Mouse (Mus musculus) lung, embryonic 14.5 days (tissue): Measurements from ENCODE around the gene Lrpap1. TPM values are rescaled to one million over a fixed set of nuclear protein-coding genes. Genes with fewer than 3 reads are reported as not detected.

Source experiments
- ATAC-seq: fragments of 200-750 bp; cut with Nextera tagmentation; 2 replicates; pipeline ENCODE4 v1.8.0; 2017; ENCODE audit warnings: mild to moderate bottlenecking, moderate TSS enrichment, moderate library complexity; ENCODE audit not compliant: insufficient read depth
- DNase-seq: peaks from one replicate; pipeline ENCODE4 v3.0.0-alpha.2; 2015
- H3K27ac ChIP-seq: fragments of 300-500 bp; sonication (generic); 2 replicates; pipeline ENCODE4 v1.5.1; 2014; ENCODE audit warnings: low read depth, mild to moderate bottlenecking, moderate library complexity
- H3K27me3 ChIP-seq: fragments of 300-500 bp; sonication (generic); 2 replicates; pipeline ENCODE4 v1.6.1; 2014; ENCODE audit warnings: low read length, control low read depth; ENCODE audit not compliant: insufficient read depth
- H3K36me3 ChIP-seq: fragments of 300-500 bp; sonication (generic); 2 replicates; pipeline ENCODE4 v1.6.1; 2014; ENCODE audit warnings: control low read depth; ENCODE audit not compliant: insufficient read depth
- H3K4me1 ChIP-seq: fragments of 300-500 bp; sonication (generic); 2 replicates; pipeline ENCODE4 v1.6.1; 2014; ENCODE audit warnings: antibody characterized with exemption, control low read depth; ENCODE audit not compliant: insufficient read depth
- H3K4me2 ChIP-seq: fragments of 300-500 bp; sonication (generic); 2 replicates; pipeline ENCODE4 v1.6.1; 2014; ENCODE audit warnings: mild to moderate bottlenecking
- H3K4me3 ChIP-seq: fragments of 300-500 bp; sonication (generic); 2 replicates; pipeline ENCODE4 v1.5.1; 2014; ENCODE audit warnings: low read depth, low read length
- H3K9ac ChIP-seq: fragments of 300-500 bp; sonication (generic); 2 replicates; pipeline ENCODE4 v1.6.1; 2014
- H3K9me3 ChIP-seq: fragments of 300-500 bp; sonication (generic); 2 replicates; pipeline ENCODE4 v1.6.1; 2016; ENCODE audit warnings: low read depth, low read length, control low read depth
- CTCF ChIP-seq: IDR thresholded peaks from 2 replicates; pipeline ENCODE4 v1.5.1; 2016; ENCODE audit warnings: antibody characterized with exemption, low read depth
- WGBS: fragments of 180-500 bp; shearing (Covaris S2); extraction: QIAGEN DNeasy Blood & Tissue Kit; methylation state at CpG from one replicate; pipeline ENCODE4 v1.1.7; 2014; 5-methylcytosine and 5-hydroxymethylcytosine counted together
- polyA plus RNA-seq: library from polyadenylated mRNA; unstranded; fragments of >200 nt; fragmentation: Nextera tagmentation; extraction: Ambion mirVana; gene quantifications from 2 replicates; pipeline ENCODE4 v1.2.1, GENCODE M21; 2014

Gene Lrpap1
- 120 and 127 TPM in 2 replicates for polyA plus RNA-seq

DNA sequence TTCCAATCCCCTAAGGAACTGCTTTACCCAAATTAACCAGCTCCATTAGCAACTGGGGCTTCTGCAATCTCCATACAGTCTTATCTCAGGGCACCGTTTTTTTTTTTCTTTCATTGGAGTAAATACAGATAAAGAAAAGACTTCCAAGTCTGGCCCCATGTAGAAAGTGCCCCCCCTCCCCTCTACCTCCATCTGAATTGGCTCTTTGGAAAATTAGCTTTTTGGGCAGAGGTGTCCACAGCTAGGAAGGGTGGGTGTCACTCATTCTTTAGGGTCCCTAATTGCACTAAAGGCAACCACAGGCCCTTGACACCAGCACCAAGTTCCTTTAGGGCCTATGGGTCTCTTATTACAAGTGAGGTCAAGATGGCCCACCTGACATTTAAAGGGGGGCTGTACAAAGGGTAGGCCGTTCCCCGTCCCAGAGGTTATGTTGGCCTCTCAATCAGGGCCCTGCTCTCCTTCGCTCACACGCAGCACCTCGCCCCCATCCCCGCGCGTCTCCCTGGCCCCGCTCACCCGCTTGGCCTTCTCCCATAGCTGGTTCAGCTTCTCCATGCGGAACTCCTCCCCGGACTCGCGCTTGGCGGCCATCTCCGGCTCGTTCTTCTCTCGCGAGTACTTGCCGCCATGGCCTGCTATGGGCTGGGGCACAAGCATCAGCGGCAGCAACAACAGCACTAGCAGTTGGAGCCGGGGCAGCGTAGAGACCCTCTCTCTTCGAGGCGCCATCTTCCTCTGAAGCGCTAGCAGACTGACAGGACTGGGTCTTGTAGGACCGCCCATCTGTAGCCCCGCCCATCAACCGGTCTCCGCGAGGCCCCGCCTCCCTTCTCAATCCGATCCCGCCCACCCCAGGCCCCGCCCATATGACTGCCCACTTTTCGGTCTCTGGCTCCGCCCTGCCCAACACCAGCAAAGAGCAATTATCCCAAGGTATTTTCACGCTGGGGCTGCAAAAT lies at the start of gene Lrpap1:
Lrpap1 (minus strand) TSS at position 807 of the 962 bp plus-strand sequence.
- H3K27me3 ChIP-seq: no peaks in the 10 kb centered on the region
- H3K36me3 ChIP-seq: peaks cover 23% of the 10 kb centered on the region
- ATAC-seq: peak; percentile 94
- H3K4me3 ChIP-seq: peak within 1 kb of the TSS; percentile 78
- peak; percentile 95 for DNase-seq
- TF ChIP-seq CTCF: no peak
- peak within 1 kb of the TSS; percentile 75 for H3K4me2 ChIP-seq
- peaks cover 7% of the 10 kb centered on the region; the same call in 1 of the 2 replicates for H3K4me1 ChIP-seq
- WGBS: under 1% methylated on average over 39 of the region's 39 CpGs
- no peaks in the 10 kb centered on the region for H3K9me3 ChIP-seq
- H3K27ac ChIP-seq: peak within 1 kb of the TSS; percentile 78
- H3K9ac ChIP-seq: peak within 1 kb of the TSS; percentile 70

DNA sequence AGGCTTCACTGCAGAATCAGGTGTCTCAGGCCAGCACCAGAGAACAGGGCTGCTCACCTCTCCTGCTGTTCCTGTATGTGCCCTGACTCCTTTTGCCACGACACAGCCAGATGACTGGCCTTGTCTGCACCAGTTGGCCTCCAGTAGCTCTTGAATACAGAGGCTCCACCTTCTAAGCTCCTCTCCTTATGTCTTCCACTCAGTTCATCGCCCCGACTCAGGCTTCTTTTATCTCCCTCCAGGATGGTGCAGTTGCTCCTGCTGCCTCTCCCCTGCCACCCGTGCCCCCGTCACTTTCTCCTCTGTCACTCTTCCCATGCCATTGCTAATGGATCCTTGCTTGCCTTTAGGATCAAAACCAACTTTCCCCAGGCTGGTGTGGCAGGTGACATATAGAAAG lies 44.4 kb upstream of the Lrpap1 start:
- TF ChIP-seq CTCF: no peak
- H3K27me3 ChIP-seq: no peaks in the 10 kb centered on the region
- H3K27ac ChIP-seq: no peak overlapping the region
- no peak for DNase-seq
- no peak overlapping the region for H3K4me2 ChIP-seq
- no peak overlapping the region for H3K4me3 ChIP-seq
- H3K9me3 ChIP-seq: no peaks in the 10 kb centered on the region
- ATAC-seq: no peak
- peaks cover 4% of the 10 kb centered on the region; the same call in 1 of the 2 replicates for H3K4me1 ChIP-seq
- 61% methylated on average over 5 of the region's 5 CpGs for WGBS
- no peak overlapping the region for H3K9ac ChIP-seq
- H3K36me3 ChIP-seq: no peaks in the 10 kb centered on the region

DNA sequence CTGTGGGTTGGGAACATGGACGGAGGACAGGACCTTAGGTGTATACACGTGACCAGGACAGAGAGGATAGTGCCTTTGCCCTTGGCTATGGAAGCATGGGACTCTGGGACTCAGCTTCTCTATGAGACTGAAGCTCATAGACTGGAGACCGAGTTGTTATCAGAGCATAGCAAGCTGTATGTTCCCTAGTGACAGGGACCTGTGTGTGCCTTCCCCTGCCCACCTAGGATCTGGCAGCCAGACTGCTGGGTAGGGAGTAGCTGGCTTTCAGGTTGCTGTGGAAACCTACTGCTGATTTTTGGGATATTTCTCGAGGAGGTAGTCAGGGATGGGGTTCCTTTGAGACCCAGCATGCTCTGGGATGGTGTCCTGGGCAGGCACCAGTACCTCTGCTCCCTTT lies 44.0 kb upstream of the Lrpap1 start:
- H3K9me3 ChIP-seq: no peaks in the 10 kb centered on the region
- H3K36me3 ChIP-seq: no peaks in the 10 kb centered on the region
- no peak for ATAC-seq
- TF ChIP-seq CTCF: no peak
- H3K27me3 ChIP-seq: no peaks in the 10 kb centered on the region
- no peak overlapping the region for H3K27ac ChIP-seq
- H3K4me2 ChIP-seq: no peak overlapping the region
- H3K9ac ChIP-seq: no peak overlapping the region
- DNase-seq: no peak
- peaks cover 4% of the 10 kb centered on the region; the same call in 1 of the 2 replicates for H3K4me1 ChIP-seq
- no peak overlapping the region for H3K4me3 ChIP-seq
- WGBS: 72% methylated on average over 4 of the region's 4 CpGs

DNA sequence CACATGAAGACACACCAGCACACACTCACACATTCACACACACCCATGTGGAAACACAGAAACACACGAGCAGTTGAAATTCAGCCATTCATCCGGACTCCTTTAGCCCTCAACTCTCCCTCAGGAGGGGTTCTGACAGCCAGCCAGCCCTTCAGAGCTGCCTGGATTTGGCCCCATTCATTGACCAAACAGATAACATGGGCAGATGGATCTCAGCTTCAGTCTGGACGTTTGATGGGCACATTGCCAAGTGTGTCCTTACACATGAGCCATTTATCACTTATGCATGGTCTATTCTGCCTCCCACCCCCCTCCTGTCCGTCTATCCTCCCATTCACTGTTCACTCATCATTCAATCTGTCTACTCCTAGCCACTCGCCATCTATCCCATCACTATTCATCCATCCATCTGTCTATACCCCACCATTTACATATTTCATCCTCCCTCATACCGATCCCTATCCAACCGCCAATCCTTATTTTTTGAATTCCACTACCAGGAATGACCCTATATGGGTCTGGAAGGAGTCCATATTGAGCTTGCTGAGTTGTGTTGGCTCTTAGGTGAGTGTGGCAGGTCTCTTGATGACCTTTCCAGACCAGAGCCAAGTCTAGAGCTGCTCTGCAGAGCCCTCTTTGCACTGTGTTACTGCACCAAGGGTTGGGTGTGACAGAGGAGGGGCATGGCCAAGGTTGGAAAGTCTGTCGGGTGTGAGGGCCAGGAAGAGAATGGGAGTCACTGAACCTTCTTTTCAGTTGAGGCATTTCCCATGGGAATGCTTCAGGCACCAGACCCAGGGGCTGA lies 42.6 kb upstream of the Lrpap1 start:
- Histone ChIP-seq H3K9me3 (no peaks in the 10 kb centered on the region), H3K4me2 (no peak overlapping the region), H3K4me3 (no peak overlapping the region), H3K4me1 (peaks cover 4% of the 10 kb centered on the region; the same call in 1 of the 2 replicates), H3K36me3 (no peaks in the 10 kb centered on the region), H3K9ac (no peak overlapping the region), H3K27ac (no peak overlapping the region), H3K27me3 (no peaks in the 10 kb centered on the region)
- WGBS: 49% methylated on average over 8 of the region's 8 CpGs
- TF ChIP-seq CTCF: no peak
- ATAC-seq: no peak
- DNase-seq: peak; percentile 48

DNA sequence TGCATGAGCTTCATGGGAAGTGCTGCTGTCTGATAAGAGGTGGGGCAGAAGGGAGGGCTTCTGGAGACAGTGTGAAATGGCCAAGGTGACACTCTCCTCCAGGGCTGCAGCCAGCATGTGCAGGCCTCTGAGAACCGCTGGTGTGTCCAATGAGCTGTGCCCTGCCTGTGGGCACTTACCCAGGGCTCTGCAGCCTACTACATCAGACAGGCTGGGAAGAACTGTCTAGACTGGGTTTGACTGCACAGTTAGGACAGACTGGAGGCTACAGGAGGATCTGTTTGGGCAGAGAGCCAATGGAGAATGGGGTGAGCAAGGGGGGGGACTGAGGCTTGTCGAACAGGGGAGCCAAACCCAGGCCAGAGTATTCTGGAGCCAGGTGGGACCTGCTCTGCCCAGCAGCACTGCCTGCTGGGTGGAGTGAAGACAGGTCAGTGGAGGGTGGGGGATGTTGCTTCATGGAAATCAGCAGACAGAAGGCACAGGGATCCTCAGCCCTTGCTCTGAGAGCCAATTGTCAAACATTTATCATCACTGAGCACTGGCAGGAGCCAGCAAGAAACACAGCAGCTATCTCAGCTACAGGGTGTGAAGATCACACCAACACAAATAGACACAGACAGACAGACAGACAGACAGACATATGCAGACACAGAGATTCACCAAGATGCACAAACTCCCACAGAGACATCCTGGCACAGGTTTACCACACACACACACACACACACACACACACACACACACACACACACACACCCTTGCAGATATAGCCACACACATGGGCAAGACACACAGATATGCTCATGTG lies 41.8 kb upstream of the Lrpap1 start:
- 15% methylated on average over 2 of the region's 2 CpGs for WGBS
- TF ChIP-seq CTCF: no peak
- Histone ChIP-seq H3K9me3 (no peaks in the 10 kb centered on the region), H3K4me1 (peaks cover 4% of the 10 kb centered on the region; the same call in 1 of the 2 replicates), H3K4me3 (no peak overlapping the region), H3K27me3 (no peaks in the 10 kb centered on the region), H3K4me2 (no peak overlapping the region), H3K36me3 (no peaks in the 10 kb centered on the region), H3K27ac (no peak overlapping the region), H3K9ac (no peak overlapping the region)
- ATAC-seq (peak; percentile 59), DNase-seq (no peak)

DNA sequence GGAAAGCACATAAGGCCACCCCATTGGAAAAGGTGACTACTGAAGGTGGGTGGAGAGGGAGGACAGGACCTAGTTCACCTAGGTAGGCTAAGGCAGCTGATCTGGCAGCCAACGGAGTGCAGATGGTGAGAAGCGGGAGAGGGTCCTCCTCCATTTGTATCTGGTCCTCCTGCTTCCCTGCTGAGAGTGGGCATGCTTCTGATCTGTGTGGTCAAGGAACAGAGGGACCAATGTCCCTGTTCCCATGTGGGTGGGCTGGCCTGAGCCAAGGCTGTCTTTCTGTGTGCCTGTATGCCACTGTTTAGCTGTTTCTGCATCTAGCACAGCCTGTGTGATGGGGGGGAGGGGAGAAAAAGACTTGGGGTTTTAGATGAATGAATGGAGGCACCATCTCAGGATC lies 41.2 kb upstream of the Lrpap1 start:
- H3K27me3 ChIP-seq: no peaks in the 10 kb centered on the region
- 56% methylated on average over 2 of the region's 2 CpGs for WGBS
- H3K4me3 ChIP-seq: no peak overlapping the region
- no peaks in the 10 kb centered on the region for H3K36me3 ChIP-seq
- H3K4me2 ChIP-seq: no peak overlapping the region
- no peak for TF ChIP-seq CTCF
- H3K4me1 ChIP-seq: peaks cover 4% of the 10 kb centered on the region; the same call in 1 of the 2 replicates
- 0 out of 2 replicates have a peak, but pooled peaks have one; percentile 14 for ATAC-seq
- H3K27ac ChIP-seq: no peak overlapping the region
- H3K9ac ChIP-seq: no peak overlapping the region
- DNase-seq: no peak
- H3K9me3 ChIP-seq: no peaks in the 10 kb centered on the region
